Mouse (Mus musculus): ENCODE results near the gene Aknad1. TPM values are rescaled to one million over a fixed set of nuclear protein-coding genes. Genes with fewer than 3 reads are reported as not detected.

Aknad1 gene
- polyA plus RNA-seq, 1 experiment from 2014 or later, result not detected

DNA sequence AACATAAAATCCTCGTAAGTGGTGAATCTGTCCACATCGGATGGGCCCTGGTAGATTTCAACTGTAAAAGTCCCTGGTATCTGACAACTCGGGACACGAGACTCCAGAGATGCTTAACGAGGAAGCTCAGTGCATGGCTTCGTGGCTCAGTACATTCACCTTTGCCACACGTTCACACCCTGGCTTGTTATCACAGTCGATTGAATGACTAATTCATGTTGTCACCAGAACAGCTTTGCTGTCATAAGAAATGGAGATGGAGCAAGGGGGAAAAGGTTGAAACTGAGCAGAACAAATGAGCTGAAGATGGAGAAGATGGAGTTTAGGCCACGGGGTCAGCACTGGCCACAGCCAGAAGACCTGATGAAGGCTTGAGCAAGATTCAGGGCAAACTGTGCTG is 18.1 kb downstream of the Aknad1 start:
- Histone ChIP-seq H3K27ac (no peak overlapping the region), H3K27me3 (ENCODE audit: insufficient read depth, poor library complexity, severe bottlenecking) (0 out of 2 replicates have a peak, but pooled peaks cover 5% of the 10 kb centered on the region), H3K9me3 (no peaks in the 10 kb centered on the region), H3K4me3 (no peak overlapping the region), H3K36me3 (no peaks in the 10 kb centered on the region), H3K4me1 (no peaks in the 10 kb centered on the region)
- no peak for DNase-seq (ENCODE audit: low spot score)
- WGBS, result 65% methylated on average over 9 of the region's 9 CpGs

GRCm38 (mm10) chr3:108759566-108760420 is 20.3 kb downstream of the Aknad1 start:
- Histone ChIP-seq H3K36me3 (no peaks in the 10 kb centered on the region), H3K27ac (no peak overlapping the region), H3K4me3 (no peak overlapping the region), H3K27me3 (ENCODE audit: insufficient read depth, poor library complexity, severe bottlenecking) (0 out of 2 replicates have a peak, but pooled peaks cover 4% of the 10 kb centered on the region), H3K9me3 (no peaks in the 10 kb centered on the region), H3K4me1 (0 out of 2 replicates have a peak, but pooled peaks cover under 1% of the 10 kb centered on the region)
- no peak for DNase-seq (ENCODE audit: low spot score)
- WGBS, result 85% methylated on average over 11 of the region's 11 CpGs

DNA sequence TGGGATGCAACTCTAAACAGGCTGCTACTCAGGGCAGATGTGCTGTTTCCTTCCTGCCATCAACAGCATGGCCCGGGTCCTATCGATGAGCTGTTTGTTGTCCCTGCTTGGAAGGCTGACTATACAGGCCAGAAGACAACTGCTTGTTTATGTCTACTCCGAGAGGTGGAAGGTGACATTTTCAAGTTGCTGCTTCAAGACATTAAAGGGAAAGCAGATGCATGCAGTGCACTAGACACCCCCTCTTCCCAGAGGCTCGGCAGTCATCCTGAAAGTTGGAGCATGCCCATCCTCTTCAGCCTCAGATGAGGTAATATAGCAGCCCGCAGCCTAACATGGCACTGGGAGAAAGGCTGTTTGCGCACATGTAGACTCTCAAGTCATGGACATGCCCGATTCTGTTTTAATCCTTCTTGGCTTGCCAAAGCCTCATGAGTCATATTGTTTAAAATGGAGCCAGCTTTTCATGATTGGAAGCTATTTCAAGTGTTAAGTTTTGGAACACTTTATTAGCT is 23.2 kb downstream of the Aknad1 start:
- WGBS, result 81% methylated on average over 7 of the region's 7 CpGs
- H3K9me3 ChIP-seq, result no peaks in the 10 kb centered on the region
- peak; percentile 22 for DNase-seq (ENCODE audit: low spot score)

GRCm38 (mm10) chr3:108763691-108764090 is 24.2 kb downstream of the Aknad1 start:
- H3K27me3 ChIP-seq (ENCODE audit: insufficient read depth, poor library complexity, severe bottlenecking), result 0 out of 2 replicates have a peak, but pooled peaks cover 4% of the 10 kb centered on the region
- 0 out of 2 replicates have a peak, but pooled peaks cover 4% of the 10 kb centered on the region for H3K4me1 ChIP-seq
- H3K27ac ChIP-seq, result no peak overlapping the region
- H3K9me3 ChIP-seq, result no peaks in the 10 kb centered on the region
- H3K36me3 ChIP-seq, result no peaks in the 10 kb centered on the region
- H3K4me3 ChIP-seq, result no peak overlapping the region
- no peak for DNase-seq (ENCODE audit: low spot score)
- 71% methylated on average over 2 of the region's 2 CpGs for WGBS

More for the DNA sequence above, 23.2 kb downstream of the Aknad1 start:
- Histone ChIP-seq H3K27me3 (ENCODE audit: insufficient read depth, poor library complexity, severe bottlenecking) (0 out of 2 replicates have a peak, but pooled peaks cover 4% of the 10 kb centered on the region), H3K27ac (no peak overlapping the region), H3K36me3 (no peaks in the 10 kb centered on the region), H3K4me1 (0 out of 2 replicates have a peak, but pooled peaks cover 4% of the 10 kb centered on the region), H3K4me3 (no peak overlapping the region)

DNA sequence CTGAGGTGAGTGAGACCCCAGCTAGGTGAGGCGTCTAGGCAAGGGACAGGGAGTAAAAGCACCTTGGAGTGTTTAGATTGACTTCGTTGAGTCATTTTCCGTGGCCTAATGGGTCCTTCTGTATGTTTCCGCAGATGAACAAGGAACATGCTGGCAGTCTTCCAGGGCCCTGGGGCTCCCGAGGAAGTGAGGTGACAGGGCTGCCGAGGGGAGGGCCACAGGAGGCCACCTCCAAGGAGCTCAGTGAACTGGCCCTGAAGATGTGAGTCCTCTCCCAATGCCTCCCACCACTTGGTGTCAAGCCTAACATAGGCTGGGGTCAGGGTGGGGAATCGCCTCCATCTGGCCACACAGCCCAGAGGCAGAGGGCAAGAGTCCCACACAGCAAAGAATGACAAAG is 25.5 kb downstream of the Aknad1 start:
- H3K27me3 ChIP-seq (ENCODE audit: insufficient read depth, poor library complexity, severe bottlenecking), result 0 out of 2 replicates have a peak, but pooled peaks cover 4% of the 10 kb centered on the region
- H3K4me3 ChIP-seq, result no peak overlapping the region
- WGBS, result 56% methylated on average over 7 of the region's 7 CpGs
- no peaks in the 10 kb centered on the region for H3K9me3 ChIP-seq
- H3K27ac ChIP-seq, result no peak overlapping the region
- 0 out of 2 replicates have a peak, but pooled peaks cover 4% of the 10 kb centered on the region for H3K4me1 ChIP-seq
- DNase-seq (ENCODE audit: low spot score), result no peak
- no peaks in the 10 kb centered on the region for H3K36me3 ChIP-seq

DNA sequence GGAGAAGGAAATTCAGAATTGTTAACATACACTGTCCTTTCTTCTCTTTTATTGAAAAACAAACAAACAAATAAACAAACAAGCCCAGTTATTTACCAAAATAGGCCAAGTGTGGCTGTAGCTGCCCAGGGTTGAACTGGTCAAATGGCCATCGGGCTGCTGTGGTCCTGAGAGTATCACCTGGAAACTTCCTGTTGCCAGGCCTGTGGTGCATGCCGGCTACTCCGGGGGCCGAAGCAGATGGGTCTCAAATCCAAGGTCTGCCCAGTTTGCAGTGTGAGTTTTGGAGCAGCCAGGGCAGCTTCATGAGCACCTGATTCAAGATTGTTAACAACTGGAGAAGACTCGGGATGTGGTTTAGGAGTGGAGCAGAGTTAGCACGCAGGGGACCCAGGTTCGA is 26.0 kb downstream of the Aknad1 start:
- H3K36me3 ChIP-seq, result no peaks in the 10 kb centered on the region
- 80% methylated on average over 7 of the region's 7 CpGs for WGBS
- no peak for DNase-seq (ENCODE audit: low spot score)

GRCm38 (mm10) chr3:108766943-108767342 is 27.5 kb downstream of the Aknad1 start:
- 77% methylated on average over 7 of the region's 7 CpGs for WGBS

More for the DNA sequence above, 26.0 kb downstream of the Aknad1 start:
- no peak overlapping the region for H3K4me3 ChIP-seq
- 0 out of 2 replicates have a peak, but pooled peaks cover 5% of the 10 kb centered on the region for H3K4me1 ChIP-seq
- no peak overlapping the region for H3K27ac ChIP-seq
- no peaks in the 10 kb centered on the region for H3K9me3 ChIP-seq
- H3K27me3 ChIP-seq (ENCODE audit: insufficient read depth, poor library complexity, severe bottlenecking), result 0 out of 2 replicates have a peak, but pooled peaks cover 4% of the 10 kb centered on the region

DNA sequence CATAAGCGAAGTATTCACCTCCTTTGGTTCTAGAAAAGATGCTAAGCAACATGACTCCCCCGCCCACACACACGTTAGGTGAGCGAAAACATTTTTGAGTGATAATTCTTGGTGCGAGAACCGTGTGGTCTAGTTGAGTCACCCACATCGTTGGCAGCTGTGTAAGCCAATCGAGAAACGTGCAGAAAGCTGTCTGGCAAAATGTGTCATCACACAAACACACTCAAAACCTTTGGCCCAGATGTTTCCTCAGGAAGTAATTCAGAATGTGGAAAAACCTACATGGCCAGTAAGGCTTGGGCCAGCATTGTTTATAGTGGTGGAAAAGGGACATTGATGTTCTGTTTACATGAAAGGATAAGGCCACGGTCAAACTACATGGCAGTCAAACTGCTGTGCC is 28.0 kb downstream of the Aknad1 start:
- DNase-seq (ENCODE audit: low spot score), result no peak
- WGBS, result 64% methylated on average over 10 of the region's 10 CpGs
- no peaks in the 10 kb centered on the region for H3K9me3 ChIP-seq

More at GRCm38 (mm10) chr3:108766943-108767342, 27.5 kb downstream of the Aknad1 start:
- no peaks in the 10 kb centered on the region for H3K9me3 ChIP-seq
- no peak for DNase-seq (ENCODE audit: low spot score)
- H3K27ac ChIP-seq, result no peak overlapping the region
- H3K4me3 ChIP-seq, result no peak overlapping the region
- H3K27me3 ChIP-seq (ENCODE audit: insufficient read depth, poor library complexity, severe bottlenecking), result 0 out of 2 replicates have a peak, but pooled peaks cover 4% of the 10 kb centered on the region
- no peaks in the 10 kb centered on the region for H3K36me3 ChIP-seq
- peaks cover 11% of the 10 kb centered on the region for H3K4me1 ChIP-seq

DNA sequence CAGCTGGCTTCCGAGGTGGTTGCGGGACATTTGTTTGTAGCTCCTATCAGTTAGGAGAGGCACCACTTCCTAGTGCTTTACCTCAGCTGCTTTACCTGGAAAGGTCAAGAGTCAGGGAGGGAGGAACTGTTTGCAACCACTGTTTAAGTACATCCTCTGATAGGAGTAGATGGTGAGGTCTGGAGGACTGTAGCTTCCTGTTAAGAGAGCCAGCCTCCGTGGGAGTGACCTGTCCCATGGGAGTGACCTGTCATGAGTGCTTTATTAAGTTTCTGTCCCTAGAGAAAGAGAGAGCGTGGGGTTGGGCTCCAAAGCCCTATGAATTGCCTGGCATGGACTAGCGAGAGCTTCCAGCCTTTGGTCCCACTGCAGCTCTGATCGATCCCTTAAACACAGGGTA is 30.1 kb downstream of the Aknad1 start:
- Histone ChIP-seq H3K4me1 (peaks cover 11% of the 10 kb centered on the region), H3K9me3 (no peaks in the 10 kb centered on the region), H3K36me3 (no peaks in the 10 kb centered on the region), H3K4me3 (no peak overlapping the region), H3K27me3 (ENCODE audit: insufficient read depth, poor library complexity, severe bottlenecking) (no peaks in the 10 kb centered on the region), H3K27ac (no peak overlapping the region)
- DNase-seq (ENCODE audit: low spot score), result peak; percentile 45
- WGBS, result 71% methylated on average over 6 of the region's 6 CpGs

More for the DNA sequence above, 28.0 kb downstream of the Aknad1 start:
- 0 out of 2 replicates have a peak, but pooled peaks cover 4% of the 10 kb centered on the region for H3K27me3 ChIP-seq (ENCODE audit: insufficient read depth, poor library complexity, severe bottlenecking)
- peaks cover 11% of the 10 kb centered on the region for H3K4me1 ChIP-seq
- H3K4me3 ChIP-seq, result no peak overlapping the region
- H3K27ac ChIP-seq, result no peak overlapping the region
- H3K36me3 ChIP-seq, result no peaks in the 10 kb centered on the region

DNA sequence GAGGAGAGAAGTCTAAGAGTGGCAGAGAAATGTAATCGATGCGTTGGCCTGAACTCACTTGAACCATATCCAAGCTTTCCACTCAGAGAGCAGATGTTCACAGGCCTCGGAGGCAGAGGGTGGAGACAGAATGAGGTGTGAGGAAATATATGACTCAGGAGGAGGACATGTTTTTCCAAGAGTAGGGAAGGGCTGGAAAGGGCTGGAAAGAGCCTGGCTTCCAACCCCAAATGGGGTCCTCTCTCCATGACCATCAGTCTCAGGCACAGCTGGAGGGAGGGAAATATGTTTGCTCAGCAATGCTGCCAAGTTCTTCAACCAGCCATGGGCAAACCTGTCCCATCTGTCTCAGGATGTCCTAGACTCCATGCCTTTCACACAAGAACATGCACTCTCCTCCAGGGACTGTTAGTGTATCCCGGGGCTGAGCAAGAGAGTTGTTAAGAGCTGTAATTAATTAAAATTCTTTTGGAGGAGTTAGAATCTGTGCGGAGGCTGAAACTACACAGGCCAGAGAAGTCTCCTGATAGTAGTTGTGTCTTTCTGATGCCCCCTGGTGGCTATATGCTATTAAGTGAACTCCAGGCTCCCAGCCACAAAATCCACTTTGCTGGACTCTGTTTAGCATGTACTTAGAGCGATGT is 31.4 kb downstream of the Aknad1 start:
- 36% methylated on average over 6 of the region's 6 CpGs for WGBS
- H3K4me1 ChIP-seq, result peaks cover 7% of the 10 kb centered on the region

GRCm38 (mm10) chr3:108772211-108772610 is 32.8 kb downstream of the Aknad1 start:
- DNase-seq (ENCODE audit: low spot score), result peak; percentile 63
- H3K4me3 ChIP-seq, result no peak overlapping the region
- WGBS, result 82% methylated on average over 13 of the region's 13 CpGs

More for the DNA sequence above, 31.4 kb downstream of the Aknad1 start:
- Histone ChIP-seq H3K27ac (no peak overlapping the region), H3K36me3 (no peaks in the 10 kb centered on the region), H3K9me3 (no peaks in the 10 kb centered on the region), H3K27me3 (ENCODE audit: insufficient read depth, poor library complexity, severe bottlenecking) (no peaks in the 10 kb centered on the region), H3K4me3 (no peak overlapping the region)
- DNase-seq (ENCODE audit: low spot score), result peak; percentile 75

GRCm38 (mm10) chr3:108772811-108773210 is 33.4 kb downstream of the Aknad1 start:
- Histone ChIP-seq H3K4me3 (no peak overlapping the region), H3K27me3 (ENCODE audit: insufficient read depth, poor library complexity, severe bottlenecking) (no peaks in the 10 kb centered on the region), H3K9me3 (no peaks in the 10 kb centered on the region), H3K36me3 (no peaks in the 10 kb centered on the region), H3K4me1 (peaks cover 7% of the 10 kb centered on the region), H3K27ac (no peak overlapping the region)
- DNase-seq (ENCODE audit: low spot score), result no peak
- WGBS, result 88% methylated on average over 3 of the region's 3 CpGs

More at GRCm38 (mm10) chr3:108772211-108772610, 32.8 kb downstream of the Aknad1 start:
- Histone ChIP-seq H3K27me3 (ENCODE audit: insufficient read depth, poor library complexity, severe bottlenecking) (no peaks in the 10 kb centered on the region), H3K27ac (no peak overlapping the region), H3K4me1 (peaks cover 7% of the 10 kb centered on the region), H3K9me3 (no peaks in the 10 kb centered on the region), H3K36me3 (no peaks in the 10 kb centered on the region)
